Mouse (Mus musculus) thymus, adult 2 months (tissue): Measurements from ENCODE around the gene Tiam2.

Source experiments
- CTCF ChIP-seq: fragments of 200-500 bp; IDR thresholded peaks from 2 replicates; pipeline ENCODE4 v1.5.1; 2012; ENCODE audit warnings: mild to moderate bottlenecking, control low read depth, low read length, moderate library complexity, borderline replicate concordance; ENCODE audit not compliant: control insufficient read depth, poor library complexity, insufficient read depth; ENCODE audit errors: extremely low read depth
- POLR2A ChIP-seq: fragments of 200-500 bp; IDR thresholded peaks from 2 replicates; pipeline ENCODE4 v1.6.1; 2012; ENCODE audit warnings: mild to moderate bottlenecking, low read length, control low read depth, moderate library complexity; ENCODE audit not compliant: control insufficient read depth, poor library complexity, insufficient read depth; ENCODE audit errors: extremely low read depth

DNA sequence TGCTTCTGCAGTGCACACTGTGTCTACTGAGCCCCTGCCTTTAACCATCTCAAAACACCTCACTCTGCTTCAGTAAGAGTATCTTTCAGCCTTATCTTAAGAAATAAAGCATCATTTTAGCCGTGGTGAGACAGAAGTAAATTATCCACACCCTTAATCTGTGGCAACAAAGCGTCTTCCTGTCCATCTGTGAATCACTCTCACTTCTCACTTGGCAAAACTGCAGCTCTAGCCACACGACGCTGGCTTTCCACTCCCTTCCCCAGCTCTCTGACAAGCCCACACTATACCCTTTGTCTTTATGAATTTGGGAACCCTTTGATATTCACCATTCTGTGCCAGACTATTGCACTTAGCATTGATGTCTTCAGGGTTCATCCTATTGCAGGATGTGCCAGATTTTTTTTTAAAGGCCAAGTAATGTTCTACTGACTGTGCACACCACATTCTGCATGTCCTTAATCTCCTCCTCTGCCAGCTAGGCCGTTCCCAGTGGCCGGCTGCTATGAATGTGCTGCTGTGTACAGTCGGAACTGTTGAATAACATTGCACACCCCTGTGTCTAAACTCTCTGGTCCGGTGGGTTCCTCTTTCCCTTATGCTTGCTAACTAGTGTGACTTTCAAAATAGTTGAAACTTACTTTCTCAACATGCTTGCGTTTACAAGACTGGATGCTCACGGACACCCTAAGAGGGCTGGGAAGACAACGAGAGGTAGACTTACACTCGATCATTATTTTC lies 126.4 kb downstream of the Tiam2 start:
- TF ChIP-seq CTCF (no peak), POLR2A (no peak)
